Mouse (Mus musculus): ENCODE measurements around the gene Fitm1. TPM values are rescaled to one million over a fixed set of nuclear protein-coding genes. Genes with fewer than 3 reads are reported as not detected.
A peak's percentile ranks its signal among the peaks of the same experiment; 100 is the strongest.

The Fitm1 gene
- polyA plus RNA-seq, 1 experiment = 0.46 TPM

DNA sequence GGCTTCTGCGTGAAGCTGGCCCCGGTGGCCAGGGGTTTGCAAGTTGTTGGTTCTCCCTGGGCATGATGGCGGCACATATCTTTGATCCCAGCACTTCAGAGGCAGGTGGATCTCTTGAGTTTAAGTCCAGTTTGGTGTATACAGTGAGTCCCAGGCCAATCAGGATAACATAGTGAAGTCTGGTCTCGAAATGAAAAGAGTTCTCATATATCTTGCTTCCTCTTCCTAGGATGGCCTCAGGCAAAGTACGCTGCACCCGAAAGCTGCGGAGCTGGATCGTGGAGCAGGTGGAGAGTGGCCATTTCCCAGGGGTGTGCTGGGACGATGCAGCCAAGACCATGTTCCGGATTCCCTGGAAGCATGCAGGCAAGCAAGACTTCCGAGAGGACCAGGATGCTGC, 29.4 kb downstream of the Fitm1 start:
- 67% methylated on average over 11 of the region's 11 CpGs for WGBS
- peak overlapping the region; percentile 100 for H3K27ac ChIP-seq (ENCODE audit: insufficient read depth, low read depth, low read length)
- no peaks in the 10 kb centered on the region for H3K27me3 ChIP-seq (ENCODE audit: control insufficient read depth, insufficient read depth, low read length)
- peak overlapping the region; percentile 55 for H3K4me3 ChIP-seq (ENCODE audit: low read depth, low read length)
- H3K4me1 ChIP-seq (ENCODE audit: control insufficient read depth, insufficient read depth, insufficient read length, low read length) = peaks cover 23% of the 10 kb centered on the region; the same call in 1 of the 2 replicates
- TF ChIP-seq POLR2A (IDR thresholded peaks at IDR 0.05; ENCODE audit: low read depth, low read length) (no peak), CTCF (IDR thresholded peaks at IDR 0.05; ENCODE audit: extremely low read depth, insufficient read length, insufficient replicate concordance, low read depth, low read length) (no peak)
- peaks cover 79% of the 10 kb centered on the region for H3K36me3 ChIP-seq (ENCODE audit: control insufficient read depth, insufficient read depth, low read length)

DNA sequence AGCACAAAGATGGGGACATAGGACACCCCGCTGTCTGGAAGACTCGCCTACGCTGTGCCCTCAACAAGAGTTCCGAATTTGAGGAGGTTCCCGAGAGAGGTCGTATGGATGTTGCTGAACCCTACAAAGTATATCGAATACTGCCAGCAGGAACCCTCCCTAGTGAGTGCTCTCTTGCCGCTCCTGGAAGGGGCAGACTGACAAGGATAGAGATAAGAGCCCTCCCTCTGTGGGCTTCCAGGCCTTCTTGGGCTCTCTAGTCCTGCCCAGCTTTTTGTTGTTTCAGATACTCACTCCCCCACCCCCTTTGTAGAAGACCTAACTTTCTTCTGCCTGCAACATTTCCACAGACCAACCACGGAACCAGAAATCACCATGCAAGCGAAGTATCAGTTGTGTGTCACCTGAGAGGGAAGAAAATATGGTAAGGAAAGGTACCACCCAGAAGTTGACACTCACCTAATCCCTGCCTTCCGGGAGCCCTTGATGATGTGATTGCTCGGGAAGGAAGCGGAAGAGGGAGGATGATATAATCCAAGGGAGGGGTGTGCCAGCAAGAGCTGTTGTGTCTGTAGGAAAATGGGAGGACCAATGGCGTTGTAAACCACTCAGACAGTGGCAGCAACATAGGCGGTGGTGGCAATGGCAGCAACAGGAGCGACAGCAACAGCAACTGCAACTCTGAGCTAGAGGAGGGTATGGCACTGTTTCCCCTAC, 30.5 kb downstream of the Fitm1 start:
- Histone ChIP-seq H3K4me1 (ENCODE audit: control insufficient read depth, insufficient read depth, insufficient read length, low read length) (peaks cover 23% of the 10 kb centered on the region; the same call in 1 of the 2 replicates), H3K27ac (ENCODE audit: insufficient read depth, low read depth, low read length) (peak overlapping the region; percentile 91), H3K27me3 (ENCODE audit: control insufficient read depth, insufficient read depth, low read length) (no peaks in the 10 kb centered on the region), H3K4me3 (ENCODE audit: low read depth, low read length) (peak overlapping the region; percentile 28), H3K36me3 (ENCODE audit: control insufficient read depth, insufficient read depth, low read length) (peaks cover 76% of the 10 kb centered on the region)
- TF ChIP-seq CTCF (IDR thresholded peaks at IDR 0.05; ENCODE audit: extremely low read depth, insufficient read length, insufficient replicate concordance, low read depth, low read length) = no peak
- TF ChIP-seq POLR2A (IDR thresholded peaks at IDR 0.05; ENCODE audit: low read depth, low read length) = no peak
- WGBS = 85% methylated on average over 16 of the region's 16 CpGs

DNA sequence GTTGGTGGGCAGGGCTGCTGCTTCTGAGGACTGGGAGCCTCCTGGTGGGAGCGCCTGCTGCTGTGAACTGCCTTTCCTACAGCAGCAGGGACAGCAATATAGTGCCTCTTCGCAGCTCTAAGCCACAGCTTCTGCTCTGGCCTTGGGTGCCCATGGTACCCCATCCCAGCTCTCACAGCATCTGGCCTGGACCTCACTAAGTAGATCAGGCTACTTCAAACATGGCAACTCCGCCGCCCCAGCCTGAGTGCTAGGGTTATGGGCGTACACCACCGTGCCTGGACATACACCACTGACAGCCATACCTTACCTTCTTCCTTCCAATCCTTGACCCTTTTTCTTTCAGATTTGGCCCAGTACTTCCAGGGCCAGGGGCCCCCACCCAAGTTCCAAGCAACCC, 32.9 kb downstream of the Fitm1 start:
- Histone ChIP-seq H3K27me3 (ENCODE audit: control insufficient read depth, insufficient read depth, low read length) (no peaks in the 10 kb centered on the region), H3K27ac (ENCODE audit: insufficient read depth, low read depth, low read length) (no peak overlapping the region), H3K4me1 (ENCODE audit: control insufficient read depth, insufficient read depth, insufficient read length, low read length) (peaks cover 27% of the 10 kb centered on the region; the same call in 1 of the 2 replicates), H3K36me3 (ENCODE audit: control insufficient read depth, insufficient read depth, low read length) (peaks cover 52% of the 10 kb centered on the region), H3K4me3 (ENCODE audit: low read depth, low read length) (no peak overlapping the region)
- 96% methylated on average over 6 of the region's 6 CpGs for WGBS
- TF ChIP-seq CTCF (IDR thresholded peaks at IDR 0.05; ENCODE audit: extremely low read depth, insufficient read length, insufficient replicate concordance, low read depth, low read length) = no peak
- no peak for TF ChIP-seq POLR2A (IDR thresholded peaks at IDR 0.05; ENCODE audit: low read depth, low read length)

DNA sequence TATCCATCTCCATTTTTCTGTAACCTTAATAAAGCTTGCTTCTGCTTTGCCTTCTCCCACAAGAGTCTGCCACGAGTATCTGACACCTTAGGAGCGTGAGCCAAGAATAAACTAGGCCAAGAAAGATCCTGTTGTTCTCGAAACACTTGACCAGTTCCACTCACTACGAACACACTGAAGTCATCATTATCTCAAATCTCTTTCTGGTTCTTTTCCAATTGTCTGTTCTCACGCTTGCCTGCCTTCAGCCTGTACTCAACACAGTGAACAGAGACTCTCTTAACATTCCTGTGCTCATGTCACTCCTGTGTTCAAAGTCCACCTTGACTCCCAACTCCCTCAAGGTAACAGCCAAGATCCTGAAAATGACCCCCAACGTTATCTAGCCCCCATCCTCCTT, 37.9 kb downstream of the Fitm1 start:
- no peak overlapping the region for H3K4me3 ChIP-seq (ENCODE audit: low read depth, low read length)
- H3K4me1 ChIP-seq (ENCODE audit: control insufficient read depth, insufficient read depth, insufficient read length, low read length) = peaks cover 9% of the 10 kb centered on the region; the same call in 1 of the 2 replicates
- peaks cover 22% of the 10 kb centered on the region for H3K36me3 ChIP-seq (ENCODE audit: control insufficient read depth, insufficient read depth, low read length)
- WGBS = 29% methylated on average over 6 of the region's 6 CpGs
- no peaks in the 10 kb centered on the region for H3K27me3 ChIP-seq (ENCODE audit: control insufficient read depth, insufficient read depth, low read length)
- H3K27ac ChIP-seq (ENCODE audit: insufficient read depth, low read depth, low read length) = no peak overlapping the region
- TF ChIP-seq POLR2A (IDR thresholded peaks at IDR 0.05; ENCODE audit: low read depth, low read length) = no peak
- TF ChIP-seq CTCF (IDR thresholded peaks at IDR 0.05; ENCODE audit: extremely low read depth, insufficient read length, insufficient replicate concordance, low read depth, low read length) = no peak

DNA sequence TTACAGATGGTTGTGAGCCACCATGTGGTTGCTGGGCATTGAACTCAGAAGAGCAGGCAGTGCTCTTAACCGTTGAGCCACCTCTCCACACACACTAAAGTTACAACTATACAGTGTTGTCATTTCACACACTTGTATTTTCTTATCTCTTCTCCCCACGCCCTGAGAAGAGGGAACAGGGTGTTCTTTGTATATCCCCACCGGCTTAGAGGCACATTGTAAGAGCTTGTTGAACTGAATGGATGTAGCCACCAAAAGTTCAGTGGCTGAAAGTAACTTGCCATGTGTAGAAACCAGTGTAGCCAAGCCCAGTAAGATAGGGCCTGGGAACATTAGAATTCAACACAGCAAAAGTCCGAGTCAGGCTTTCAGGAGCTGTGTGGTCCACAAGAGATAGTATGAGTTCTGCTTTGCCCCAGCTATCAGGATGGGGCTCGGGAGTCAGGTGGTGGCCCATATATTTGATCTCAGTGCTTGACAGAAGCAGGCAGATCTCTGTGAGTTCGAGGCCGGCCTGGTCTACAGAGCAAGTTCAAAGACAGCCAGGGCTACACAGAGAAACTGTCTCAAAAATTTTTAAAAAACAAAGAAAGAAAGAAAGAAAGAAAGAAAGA, 39.3 kb downstream of the Fitm1 start:
- H3K36me3 ChIP-seq (ENCODE audit: control insufficient read depth, insufficient read depth, low read length) = peaks cover 8% of the 10 kb centered on the region
- no peak overlapping the region for H3K4me3 ChIP-seq (ENCODE audit: low read depth, low read length)
- peaks cover 12% of the 10 kb centered on the region; the same call in 1 of the 2 replicates for H3K4me1 ChIP-seq (ENCODE audit: control insufficient read depth, insufficient read depth, insufficient read length, low read length)
- no peak for TF ChIP-seq CTCF (IDR thresholded peaks at IDR 0.05; ENCODE audit: extremely low read depth, insufficient read length, insufficient replicate concordance, low read depth, low read length)
- no peak for TF ChIP-seq POLR2A (IDR thresholded peaks at IDR 0.05; ENCODE audit: low read depth, low read length)
- no peaks in the 10 kb centered on the region for H3K27me3 ChIP-seq (ENCODE audit: control insufficient read depth, insufficient read depth, low read length)
- WGBS = 63% methylated on average over 7 of the region's 7 CpGs
- no peak overlapping the region for H3K27ac ChIP-seq (ENCODE audit: insufficient read depth, low read depth, low read length)

DNA sequence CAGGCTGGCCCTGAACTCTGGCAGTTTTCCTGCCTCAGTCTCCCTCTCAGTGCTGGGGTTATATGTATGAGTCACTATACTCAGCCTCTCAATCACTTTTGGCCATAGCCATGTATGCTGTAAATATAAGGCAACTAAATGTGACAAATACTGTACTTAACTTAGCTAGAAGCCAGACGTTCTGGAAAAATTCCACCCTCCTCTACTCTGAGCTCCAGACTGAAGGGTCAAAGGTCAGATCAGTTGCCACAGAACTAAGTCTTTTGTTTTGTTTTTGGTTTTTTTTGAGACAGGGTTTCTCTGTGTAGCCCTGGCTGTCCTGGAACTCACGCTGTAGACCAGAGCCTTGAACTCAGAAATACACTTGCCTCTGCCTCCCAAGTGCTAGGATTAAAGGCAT, 40.5 kb downstream of the Fitm1 start:
- 45% methylated on average over 2 of the region's 2 CpGs for WGBS
- H3K4me1 ChIP-seq (ENCODE audit: control insufficient read depth, insufficient read depth, insufficient read length, low read length) = peaks cover 12% of the 10 kb centered on the region; the same call in 1 of the 2 replicates
- H3K27ac ChIP-seq (ENCODE audit: insufficient read depth, low read depth, low read length) = no peak overlapping the region
- H3K4me3 ChIP-seq (ENCODE audit: low read depth, low read length) = no peak overlapping the region
- no peaks in the 10 kb centered on the region for H3K36me3 ChIP-seq (ENCODE audit: control insufficient read depth, insufficient read depth, low read length)
- TF ChIP-seq CTCF (IDR thresholded peaks at IDR 0.05; ENCODE audit: extremely low read depth, insufficient read length, insufficient replicate concordance, low read depth, low read length) = no peak
- TF ChIP-seq POLR2A (IDR thresholded peaks at IDR 0.05; ENCODE audit: low read depth, low read length) = no peak
- H3K27me3 ChIP-seq (ENCODE audit: control insufficient read depth, insufficient read depth, low read length) = no peaks in the 10 kb centered on the region

DNA sequence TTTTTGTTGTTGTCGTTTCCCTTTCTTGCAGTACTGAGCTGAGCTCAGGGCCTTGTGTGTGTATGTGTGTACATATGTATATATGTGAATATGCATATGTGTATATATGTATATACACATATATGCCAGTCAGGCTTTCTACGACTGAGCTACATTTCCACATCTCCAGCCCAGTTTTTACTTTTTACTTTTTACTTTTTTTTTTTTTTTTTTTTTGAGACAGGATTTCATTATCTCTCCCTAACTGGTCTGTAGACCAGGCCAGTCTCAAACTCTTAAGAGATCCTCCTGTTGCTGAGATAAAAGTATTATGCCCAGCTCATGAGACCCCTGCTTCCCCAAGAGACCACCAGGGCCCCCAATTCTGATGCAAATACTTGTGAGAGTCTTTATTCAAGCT, 41.4 kb downstream of the Fitm1 start:
- no peaks in the 10 kb centered on the region for H3K27me3 ChIP-seq (ENCODE audit: control insufficient read depth, insufficient read depth, low read length)
- H3K36me3 ChIP-seq (ENCODE audit: control insufficient read depth, insufficient read depth, low read length) = no peaks in the 10 kb centered on the region
- 79% methylated on average over 2 of the region's 2 CpGs for WGBS
- H3K4me1 ChIP-seq (ENCODE audit: control insufficient read depth, insufficient read depth, insufficient read length, low read length) = peaks cover 12% of the 10 kb centered on the region; the same call in 1 of the 2 replicates
- no peak overlapping the region for H3K4me3 ChIP-seq (ENCODE audit: low read depth, low read length)
- no peak for TF ChIP-seq POLR2A (IDR thresholded peaks at IDR 0.05; ENCODE audit: low read depth, low read length)
- TF ChIP-seq CTCF (IDR thresholded peaks at IDR 0.05; ENCODE audit: extremely low read depth, insufficient read length, insufficient replicate concordance, low read depth, low read length) = no peak
- H3K27ac ChIP-seq (ENCODE audit: insufficient read depth, low read depth, low read length) = no peak overlapping the region

Data from small intestine, adult 2 months (tissue).